Mouse (Mus musculus) induced T-regulatory cell, adult 2 months (primary cell): ENCODE data around the gene Dusp13.

Experiments used
- DNase-seq: peaks from one replicate; pipeline ENCODE4 v3.0.0-alpha.2; 2012; ENCODE audit warnings: low read depth

Gene Dusp13

DNA sequence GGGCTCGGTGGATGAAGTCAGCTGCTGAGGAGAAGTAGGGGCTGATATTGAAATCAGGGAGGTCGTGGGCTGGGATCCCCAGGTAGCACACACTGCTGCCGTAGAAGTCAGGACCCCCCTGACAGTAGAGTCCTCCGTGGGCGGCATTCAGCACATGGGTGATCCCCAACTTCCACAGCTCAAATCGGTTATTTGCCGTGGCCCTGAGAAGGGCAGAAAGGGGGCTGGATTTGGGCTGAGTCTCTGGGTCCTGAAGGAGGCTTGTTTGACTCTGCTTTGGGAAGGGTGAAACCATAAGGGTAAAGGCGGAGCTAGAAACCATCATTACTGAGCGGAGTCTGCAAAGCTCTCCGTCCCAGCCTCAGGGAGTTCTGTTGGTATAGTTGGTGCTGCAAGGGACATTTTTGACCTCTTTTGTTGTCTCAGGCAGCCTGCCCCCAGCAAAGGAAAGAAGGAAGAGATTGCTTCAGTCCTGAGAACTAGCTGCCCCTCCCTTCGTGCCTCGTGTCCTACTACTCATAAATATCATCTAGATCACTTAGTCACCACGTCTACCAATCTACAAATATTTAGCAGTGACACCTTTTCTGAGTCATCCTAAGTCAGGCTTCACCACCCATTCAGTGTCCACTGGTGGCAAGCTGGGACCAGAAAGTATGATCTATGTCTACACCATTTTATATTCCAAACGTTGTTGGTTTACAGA, 3.4 kb downstream of the Dusp13 start:
- DNase-seq: no peak

DNA sequence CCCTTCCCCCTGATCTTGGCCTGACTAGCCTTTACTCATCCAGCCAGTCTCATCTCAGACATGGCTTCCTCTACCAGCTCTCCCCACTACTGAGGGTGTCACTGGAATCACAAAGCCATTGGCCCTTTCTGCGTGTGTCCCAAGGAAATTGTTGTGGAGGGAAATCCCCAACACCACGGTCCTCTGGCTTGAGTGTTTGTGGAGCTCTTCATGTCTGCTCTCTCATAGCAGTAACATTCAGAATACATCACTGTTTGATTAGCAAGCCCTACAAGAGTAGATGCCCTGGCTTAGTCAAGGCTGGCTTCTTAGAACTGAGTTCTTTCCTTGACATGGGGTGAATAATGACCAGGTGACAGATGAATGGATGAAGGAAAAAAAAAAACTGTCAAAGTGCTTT, 4.1 kb downstream of the Dusp13 start:
- no peak for DNase-seq

DNA sequence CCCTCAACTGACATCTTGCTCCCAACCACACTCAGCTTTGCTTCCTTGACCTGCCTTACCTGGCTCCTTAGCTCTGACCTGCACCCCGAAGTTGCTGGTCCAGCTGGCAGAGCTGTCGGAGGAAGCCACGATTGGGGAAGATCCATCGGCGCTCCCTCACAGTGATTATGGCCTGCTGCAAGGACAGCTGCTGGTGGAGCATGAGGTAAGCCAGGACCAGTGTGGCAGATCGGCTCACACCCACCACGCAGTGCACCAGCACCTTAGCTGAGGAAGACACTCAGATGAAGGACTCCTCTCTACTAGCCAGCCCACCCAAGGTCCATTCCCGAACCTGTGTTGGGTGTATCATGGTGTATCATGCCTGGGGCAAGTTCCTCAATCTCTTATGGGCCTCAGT, 4.7 kb downstream of the Dusp13 start:
- DNase-seq: no peak

DNA sequence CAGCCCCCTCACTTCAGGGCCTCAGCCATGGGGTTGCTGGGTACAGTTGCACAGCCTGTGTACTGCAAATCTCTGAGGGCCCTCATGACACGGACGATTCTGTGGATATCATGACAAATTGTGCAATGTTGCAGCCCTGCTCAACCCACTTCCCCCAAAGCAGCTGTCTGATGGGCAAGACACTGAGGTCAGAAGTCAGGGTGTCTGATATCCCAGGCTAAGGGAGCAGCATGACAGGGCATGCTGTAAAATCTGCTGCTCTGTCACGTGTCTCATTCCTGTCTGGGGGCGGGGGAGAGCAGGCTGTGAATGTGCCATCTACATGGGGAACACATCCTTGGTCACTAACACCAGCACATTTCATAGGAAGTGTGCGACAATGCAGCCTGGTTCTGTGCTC, 5.8 kb downstream of the Dusp13 start:
- DNase-seq: no peak

DNA sequence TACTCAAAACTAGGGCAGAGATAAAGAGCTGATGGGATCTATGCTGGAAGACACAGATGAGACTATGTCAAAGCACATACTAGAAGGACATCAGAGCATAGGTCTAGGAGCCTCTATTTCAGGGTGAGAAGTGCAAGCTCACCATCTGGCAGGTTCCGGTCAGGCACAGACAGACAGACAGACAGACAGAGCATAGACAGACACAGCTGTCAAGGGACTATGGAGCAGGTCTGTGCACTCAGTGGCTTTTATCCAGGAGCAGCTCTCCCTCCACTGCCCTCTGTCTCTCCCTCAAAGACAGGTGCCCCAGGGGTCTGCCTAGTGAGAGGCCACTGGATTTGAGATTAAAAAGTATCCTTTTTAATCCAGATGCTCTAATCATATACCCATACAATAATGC, 6.8 kb downstream of the Dusp13 start:
- DNase-seq: no peak

DNA sequence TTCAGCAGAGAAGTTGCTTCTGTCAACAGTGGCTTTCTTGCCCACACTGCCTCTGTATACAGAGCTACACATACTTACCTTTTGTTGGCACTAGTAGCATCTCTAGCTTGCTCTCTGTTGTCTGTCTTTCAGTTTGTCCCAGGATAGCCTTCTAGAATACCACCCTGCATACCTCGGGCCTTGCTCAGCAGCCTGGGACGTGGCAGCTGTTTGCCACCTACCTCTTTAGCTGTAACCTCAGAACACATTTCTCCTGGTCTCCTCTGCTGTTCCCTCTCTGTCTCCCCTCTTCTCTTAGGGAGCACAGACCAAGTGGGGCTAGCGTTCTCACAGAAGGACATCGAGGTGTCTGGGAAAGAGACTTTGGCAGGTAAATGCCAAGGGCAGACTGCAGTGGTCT, 8.5 kb downstream of the Dusp13 start:
- no peak for DNase-seq

DNA sequence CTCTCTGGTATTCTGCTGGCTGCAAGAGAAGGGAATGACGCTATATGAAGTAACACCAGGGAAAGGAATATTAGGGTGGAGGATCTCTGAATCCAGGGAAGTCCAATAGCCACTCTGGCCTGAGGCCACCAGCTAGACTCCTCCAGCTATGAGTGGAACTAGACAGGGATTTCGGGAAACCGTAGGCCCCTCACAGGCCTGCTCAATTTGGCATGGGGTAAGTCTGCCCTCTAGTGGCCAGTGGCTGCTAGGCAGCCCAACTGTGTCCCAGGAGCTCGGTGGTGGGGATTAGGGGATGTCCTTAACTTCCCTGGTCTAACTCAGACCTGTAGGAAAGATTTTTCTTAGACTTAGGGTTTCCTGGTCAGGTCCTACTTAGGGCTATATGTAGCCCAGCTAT, 9.2 kb downstream of the Dusp13 start:
- peak; percentile 78 for DNase-seq

DNA sequence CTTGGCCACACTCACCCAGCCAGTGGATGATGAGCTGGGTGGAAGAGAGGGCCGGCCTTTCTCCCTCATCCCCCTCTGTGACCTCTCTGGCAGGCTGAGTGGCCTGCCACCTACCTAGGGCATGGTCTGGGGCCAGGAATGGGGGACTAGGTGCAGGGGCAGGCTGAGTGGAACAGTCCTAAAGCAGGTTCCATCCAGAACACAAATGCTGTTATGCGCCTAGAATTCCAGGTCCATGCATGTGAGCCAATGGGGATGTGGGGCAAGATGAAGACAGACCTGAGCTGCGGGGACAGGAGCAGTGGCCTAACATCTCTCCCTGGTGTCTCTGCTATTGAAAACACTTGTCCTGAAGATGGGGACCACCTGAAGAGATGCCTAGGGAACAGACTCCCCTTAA, 9.7 kb downstream of the Dusp13 start:
- DNase-seq: no peak

DNA sequence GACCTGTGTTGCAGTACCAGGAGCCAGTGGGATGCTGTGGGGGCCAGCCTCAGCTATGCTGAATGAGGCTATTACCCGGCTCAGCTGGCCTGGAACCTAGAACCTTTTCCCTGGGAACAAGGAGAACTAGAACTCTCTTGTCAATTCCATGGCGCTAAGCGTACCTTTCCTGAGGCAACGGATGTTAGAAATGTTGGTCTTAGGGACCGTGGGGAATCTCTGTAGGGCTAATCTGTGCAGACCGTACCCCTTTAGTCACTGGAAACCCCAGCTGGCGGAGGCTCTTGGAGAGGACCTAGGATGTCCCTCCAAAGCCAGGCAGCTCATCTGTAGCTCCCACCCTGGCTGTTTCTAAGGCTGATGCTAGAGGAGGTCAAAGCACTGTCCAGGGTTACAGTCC, 10.6 kb downstream of the Dusp13 start:
- no peak for DNase-seq

DNA sequence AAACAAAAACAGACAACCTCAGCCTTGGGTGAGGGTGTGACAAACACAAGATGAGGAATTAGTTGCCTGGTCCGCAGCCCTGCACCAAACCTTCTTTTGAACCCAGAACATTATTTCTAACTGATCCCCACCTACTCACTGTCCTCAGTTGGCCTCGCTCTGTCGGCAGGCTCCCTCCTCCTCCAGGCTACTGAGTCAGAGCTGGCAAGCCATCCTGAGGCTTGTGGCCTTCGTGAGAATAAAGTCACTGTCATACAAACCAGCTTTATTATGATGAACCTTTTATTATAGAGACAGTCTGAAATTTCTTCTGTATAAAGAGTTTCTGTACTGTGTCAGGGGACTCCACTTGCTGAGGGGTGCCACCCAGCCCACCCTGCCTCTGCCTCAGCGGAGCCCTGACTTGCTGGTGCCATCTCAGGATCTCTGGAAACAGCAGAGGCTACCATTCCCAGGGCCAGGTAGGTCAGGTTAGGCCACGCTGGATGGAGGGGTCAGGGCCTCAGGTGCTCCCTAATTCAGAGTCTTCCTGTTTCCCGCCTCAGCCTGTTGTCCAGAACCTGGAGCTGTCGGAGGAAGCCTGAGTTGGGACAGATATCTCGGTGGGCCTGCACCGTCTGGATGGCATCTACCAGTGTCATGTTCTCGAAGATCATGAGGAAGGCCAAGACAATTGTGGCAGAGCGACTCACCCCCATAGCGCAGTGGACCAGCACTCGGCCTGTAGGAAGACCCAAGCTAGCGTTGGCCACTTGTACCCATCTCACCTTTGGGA, 17.7 kb downstream of the Dusp13 start:
- no peak for DNase-seq

DNA sequence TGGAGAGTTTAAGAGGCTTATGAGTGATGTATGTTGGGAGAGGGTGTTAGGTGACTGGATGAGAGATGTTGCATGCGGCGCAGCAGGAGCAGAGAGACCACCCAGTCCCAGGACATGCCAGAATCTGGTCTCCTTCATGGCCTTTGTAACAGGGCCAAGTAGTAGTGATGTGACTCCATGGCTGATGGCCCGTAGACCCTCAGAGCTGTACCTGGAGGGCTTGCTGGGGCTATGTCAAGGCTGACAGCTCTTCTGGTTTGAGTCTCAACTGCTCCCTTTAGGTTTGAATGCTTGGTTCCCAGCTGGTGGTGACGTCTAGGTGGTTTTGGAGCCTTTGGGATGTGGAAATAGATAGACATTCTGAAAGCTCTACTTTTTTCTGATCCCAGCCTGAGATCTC, 21.0 kb downstream of the Dusp13 start:
- no peak for DNase-seq

DNA sequence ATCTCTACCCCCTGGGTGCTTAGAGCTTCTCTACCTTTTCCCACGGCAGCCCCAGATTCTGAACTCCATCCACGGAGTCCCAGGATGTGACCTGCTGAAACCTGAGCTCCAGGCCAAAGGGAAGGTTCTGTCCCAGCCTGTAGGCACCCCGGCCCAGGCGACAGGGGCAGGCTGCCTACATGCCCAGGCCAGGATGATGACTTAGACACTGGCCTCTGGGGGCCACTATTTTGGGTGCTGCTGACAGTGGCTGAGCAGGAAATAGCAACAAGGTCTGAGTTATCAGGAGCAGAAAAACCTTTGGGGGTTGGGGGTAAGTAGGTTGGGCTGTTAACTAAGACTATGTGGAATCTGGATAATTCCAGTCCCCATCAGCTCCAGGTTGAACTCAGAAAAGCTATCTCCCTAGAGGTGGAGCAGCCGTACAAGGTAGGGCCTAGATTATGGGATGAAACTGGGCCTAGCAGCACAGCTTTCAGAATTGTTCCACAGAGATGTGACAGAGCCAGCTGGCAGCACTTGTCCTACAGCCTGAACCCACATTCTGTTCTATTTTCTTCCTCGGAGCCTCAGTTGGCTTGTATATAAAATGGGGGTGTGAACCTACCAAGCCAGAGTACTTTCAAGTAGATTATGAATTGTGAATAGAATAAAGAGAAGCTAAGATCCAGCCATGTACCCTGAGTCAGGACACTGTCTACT, 21.8 kb downstream of the Dusp13 start:
- no peak for DNase-seq

DNA sequence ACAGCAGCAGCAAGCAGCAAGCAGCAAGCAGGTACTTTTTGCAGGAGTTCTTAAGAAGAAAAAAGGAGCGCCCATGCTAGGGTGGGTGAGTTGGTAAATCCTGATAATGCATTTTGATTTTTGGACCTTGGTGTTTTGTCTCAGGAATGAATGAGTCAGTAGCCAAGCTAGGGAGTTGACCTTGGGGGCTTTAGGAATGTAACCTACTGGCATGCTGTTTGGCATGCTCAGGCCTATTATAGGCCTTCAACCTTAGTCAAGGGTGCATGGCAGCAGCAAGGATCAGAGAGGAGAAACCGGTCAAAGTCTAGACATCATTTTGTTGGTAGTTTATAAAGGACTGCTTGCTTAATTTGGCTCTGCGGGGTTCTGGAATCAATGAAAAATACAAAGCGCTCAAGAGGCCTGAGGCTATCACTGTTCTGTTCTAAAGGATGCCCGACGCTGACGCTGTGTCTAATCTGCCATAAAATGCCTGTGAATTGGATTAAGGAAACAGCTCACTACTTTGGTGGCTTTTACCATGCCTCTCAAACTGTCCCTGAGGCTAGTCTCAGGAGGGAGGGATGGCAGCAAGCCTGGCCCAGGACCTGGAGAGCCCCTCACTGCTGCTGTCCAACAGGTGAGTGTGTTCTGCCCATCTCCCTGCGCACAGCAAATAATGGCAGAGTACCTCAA, 28.8 kb downstream of the Dusp13 start:
- no peak for DNase-seq

DNA sequence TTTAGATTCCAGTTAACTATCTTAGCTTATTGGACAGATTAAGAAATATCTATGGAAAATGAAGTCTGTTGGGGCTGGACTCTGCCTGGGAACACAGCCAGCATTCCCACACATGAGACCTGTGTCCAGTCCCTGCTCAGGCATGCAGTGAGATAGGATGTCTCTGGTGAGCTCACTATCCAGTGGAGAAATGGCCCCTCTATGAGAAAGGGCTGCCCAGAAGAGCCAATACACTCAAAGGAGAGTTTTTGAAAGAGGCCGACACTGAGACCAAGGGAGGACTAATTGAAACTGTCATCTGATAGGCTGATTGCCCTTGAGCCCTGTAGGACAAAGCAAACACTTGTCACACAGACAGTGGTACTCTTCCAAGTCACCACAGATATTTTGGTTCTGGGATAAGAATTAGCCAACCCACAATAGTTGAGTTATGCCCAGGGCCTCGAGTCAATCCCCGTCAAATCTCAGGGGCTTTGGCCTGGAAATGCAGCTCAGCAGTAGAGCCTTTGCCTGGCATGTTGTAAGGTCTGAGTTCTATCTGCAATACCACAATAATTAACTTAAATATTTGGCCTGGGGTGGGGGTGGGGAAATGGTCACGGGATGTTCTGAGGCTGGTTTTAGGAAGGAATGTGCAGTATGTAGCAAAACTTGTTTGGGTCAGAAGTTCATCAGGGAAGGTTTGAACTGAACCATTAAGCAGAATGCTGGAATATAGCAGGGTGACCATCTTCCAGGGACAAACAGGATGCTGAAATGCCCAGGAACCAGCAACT, 30.4 kb downstream of the Dusp13 start:
- no peak for DNase-seq

DNA sequence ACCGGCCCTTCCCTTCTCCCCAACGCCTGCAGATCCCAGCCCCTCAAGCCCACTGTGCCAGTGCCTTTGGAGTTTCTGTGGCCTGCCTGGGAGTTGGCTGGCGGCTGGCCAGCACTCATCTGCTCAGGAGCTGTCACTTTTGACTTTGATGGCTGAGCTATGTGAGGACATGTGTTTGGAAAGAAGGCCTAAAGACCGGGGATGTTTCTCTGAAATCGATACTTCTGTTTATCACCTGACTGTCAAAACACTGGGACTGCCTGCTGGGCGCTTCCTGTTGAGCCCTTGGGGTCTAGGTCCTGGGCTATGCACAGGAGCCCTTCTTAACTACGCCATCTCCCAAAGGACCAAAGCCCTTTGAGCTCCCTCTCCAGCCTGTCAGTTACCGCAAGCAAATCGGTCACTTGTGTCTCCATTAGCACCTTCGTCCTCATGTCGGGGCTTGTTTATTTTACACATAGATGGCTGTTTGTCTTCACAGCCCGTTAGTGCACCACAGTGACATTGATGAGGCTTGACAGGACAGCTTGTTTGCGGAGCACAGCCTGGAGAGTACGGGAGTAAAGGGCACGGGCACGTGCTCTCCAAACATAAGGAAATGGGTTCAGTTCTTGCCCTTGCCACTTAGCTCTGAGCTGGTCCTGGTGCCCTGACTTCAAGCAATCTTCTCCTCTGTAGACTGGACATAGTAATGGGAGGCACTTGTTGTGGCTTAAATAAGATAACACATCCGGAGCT, 31.2 kb downstream of the Dusp13 start:
- DNase-seq: no peak

DNA sequence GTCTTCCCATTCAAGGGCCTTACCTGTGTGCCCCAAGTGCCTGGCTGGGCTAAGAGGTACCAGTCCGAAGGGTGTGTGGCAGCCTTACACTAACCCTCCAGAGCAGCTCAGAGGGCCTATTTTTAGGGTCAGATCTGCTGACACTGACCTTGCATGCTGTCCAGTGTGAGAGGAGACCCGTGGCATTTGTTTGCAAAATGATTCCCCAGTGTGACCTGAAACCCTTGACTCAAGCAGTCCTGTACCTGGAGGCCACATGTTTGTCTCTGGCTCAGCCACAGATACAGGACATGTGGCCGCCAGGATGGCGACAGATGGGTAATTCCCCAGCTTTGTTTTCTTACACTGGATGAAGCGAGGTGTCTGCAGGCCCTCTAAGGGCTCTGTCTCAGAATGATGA, 36.5 kb downstream of the Dusp13 start, which contains the start of gene Dupd1:
Dupd1 (minus strand) TSS at position 91 of the 400 bp plus-strand sequence.
- no peak for DNase-seq

DNA sequence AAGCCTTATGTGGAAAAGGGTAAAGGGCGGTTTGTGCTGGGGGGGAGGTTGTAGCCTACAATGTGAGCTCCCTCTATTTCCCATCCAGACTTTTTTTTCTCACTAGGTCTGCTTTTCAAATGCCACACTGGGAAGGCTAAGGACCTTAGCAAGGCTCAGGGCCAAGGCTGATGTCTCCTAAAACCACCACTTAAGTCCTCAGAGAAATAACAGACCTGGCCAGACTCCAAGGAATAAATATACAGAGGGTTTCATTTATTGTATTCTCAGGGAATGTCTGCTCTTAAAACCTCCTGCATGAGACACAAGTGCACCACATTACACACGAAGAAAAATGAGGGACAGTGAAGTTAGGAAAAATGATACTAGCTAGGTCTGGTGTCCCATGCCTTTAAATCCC, 39.8 kb downstream of the Dusp13 start:
- no peak for DNase-seq

DNA sequence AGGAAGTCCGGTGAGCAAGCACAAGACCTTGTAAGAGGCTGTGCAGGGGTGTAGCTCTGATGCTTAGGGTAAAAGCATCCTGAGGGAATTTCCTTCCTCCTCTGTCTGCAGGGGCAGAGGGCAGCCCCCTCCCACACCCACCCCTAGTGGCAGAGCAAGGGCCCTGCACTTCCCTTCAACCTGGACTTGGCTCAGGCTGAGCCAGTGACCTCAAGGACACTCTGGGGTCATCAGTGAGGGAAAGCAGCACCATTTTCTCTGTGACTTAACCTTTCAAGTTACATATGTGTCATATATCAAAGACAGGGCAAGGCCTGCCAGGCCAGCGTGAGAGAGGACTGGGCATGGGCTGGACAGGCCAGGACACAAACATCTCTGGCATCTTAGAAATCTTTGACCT, 41.4 kb downstream of the Dusp13 start:
- DNase-seq: no peak

DNA sequence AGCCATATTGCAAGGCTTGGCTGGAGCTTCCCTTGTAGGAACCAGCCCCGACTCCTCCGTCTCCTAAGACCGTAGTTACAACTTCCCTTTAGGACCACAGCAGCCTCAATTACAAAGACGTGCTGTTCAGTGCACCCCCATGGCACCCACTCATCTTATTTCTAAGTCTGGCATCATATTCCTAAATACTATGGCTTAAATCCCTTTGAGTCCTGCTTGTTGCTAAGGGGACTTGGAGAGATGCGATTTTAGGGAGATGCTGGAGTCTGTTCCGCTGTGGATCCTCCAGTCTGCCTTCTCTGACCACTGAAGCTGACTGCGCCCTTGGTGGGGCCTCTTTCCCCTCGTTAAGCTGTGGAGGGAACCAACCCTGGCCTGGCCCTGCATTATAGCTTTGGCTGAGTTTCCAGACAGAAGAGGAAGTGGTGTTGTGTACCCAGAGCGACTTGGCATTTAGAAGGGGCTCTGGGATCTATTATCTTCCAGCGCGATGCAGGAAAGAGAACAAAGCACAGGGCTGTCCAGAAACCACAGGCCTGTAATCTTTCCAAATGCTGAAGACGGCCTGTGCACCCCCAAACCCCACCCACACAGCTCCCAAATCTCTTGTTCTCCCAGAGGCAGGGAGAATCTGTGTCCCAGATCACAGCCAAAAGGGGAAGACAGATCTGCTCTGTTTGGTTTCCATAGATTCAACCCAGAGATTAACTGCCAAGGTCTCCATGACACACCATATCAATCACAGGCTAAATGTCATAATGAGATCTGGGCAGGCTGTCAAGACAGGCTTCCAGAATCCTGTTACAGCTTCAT, 44.0 kb downstream of the Dusp13 start:
- no peak for DNase-seq

DNA sequence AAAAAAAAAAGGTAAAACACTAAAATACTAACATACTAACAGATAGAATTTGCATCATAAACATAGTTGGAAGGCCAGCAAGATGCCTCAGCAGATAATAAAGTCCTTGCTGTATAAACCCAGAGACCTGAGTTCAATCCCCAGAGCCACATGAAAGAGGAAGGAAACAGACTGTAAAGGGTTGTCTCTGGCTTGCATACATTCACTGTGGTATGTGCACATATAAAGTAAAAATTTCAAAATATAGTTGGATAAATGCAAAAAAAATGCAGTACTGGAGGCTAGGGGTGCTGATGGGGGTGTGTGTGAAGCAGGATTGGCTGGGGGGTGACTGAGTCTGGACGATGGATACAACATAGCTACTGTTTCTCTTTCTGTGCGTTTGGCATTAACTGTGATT, 45.5 kb downstream of the Dusp13 start:
- no peak for DNase-seq
